Mouse (Mus musculus) lung, postnatal 36 days (tissue): Measurements from ENCODE around the gene Eef1a2.

ENCODE experiments used
- DNase-seq: peaks from one replicate; pipeline ENCODE4 v3.0.0; 2022; ENCODE audit warnings: mixed read lengths

Eef1a2 gene

DNA sequence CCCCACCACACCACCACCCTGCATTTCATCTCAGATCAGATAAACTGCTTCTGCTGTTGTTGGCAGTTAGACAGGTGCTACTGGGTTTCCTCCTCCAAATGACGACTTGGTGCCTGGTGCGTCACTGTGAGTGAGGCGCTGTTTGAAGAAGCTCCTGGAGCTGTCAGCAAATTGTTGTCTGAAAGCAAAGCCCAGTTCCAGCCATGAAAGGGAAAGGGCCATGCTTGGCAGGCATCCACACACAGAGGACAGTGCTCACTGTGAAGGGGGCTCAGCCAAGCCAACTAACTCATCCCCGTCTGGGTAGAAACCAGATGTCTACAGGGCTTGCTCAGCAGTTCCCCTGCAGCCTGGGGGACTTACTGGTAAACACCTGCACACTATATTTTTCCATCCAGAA is 27.9 kb downstream of the Eef1a2 start:
- no peak for DNase-seq

DNA sequence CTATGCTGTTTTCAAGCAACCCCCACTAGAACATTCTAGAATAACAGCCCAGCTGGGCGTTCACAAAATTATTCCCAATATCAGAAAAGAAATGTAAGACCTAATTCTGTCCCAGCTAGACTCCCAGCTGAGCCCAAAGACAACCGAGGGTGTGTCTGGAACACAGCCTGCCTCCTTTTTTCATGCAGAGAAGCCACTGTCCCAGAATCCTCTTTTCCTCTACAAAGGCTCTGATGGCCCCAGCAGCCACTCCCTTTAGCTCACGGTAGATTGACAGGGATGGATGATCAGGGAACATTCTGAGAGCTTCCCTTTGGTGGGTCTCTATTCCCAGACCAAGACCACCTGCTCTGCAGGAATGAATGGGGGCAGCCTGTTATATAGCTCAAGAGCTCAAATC is 29.0 kb downstream of the Eef1a2 start:
- no peak for DNase-seq

DNA sequence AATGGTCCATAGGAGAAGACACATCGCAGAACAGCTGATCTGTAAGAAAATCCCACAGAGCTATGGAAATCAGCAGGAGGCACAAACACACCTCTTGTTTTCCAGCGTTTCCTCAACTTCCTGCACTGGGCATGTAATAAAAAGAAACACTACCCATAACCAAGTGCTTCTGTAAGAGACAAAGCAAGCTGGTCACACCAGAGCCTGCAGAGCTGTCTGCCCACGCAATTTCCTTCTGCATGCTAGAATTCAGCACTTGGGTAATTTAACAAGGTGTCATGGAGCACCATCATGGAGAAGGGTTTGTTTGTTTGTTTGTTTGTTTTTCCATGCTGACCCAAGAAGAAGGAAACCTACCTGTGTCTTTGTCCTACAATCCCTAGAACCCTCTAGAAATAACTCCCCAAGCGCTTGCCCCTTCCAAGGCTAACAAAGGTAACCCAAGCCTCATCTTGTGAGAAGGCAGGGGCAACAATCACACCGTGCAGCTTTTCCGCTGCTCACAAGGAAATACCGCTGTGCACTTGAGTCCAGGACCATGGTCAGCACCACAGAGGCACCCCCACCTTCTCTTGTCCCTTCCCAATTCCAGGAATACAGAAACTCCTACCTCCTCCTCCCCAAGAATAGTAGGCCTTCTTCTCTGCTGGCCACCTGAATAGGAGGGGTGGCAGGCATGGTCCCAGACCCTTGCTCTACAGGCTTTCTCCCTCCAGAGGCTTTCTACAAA is 30.9 kb downstream of the Eef1a2 start:
- DNase-seq: no peak

DNA sequence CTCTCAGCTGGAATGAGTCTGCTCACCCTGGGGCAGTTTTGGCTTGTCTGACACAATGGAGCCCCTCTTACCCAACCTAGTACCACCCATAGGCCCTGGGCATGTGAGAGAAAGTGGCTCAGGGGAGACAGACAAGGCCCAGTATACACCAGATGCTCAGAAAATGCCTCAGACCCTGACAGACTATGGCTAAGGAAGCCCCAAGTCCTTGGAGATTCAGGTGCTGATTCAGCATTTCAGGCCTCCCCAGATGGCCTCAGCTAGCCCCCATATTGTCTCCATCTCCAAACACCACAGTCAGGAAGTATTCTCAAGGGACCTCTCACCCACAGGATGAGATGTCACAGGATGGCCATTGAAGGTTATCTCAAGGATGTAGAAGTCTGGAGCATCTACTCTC is 34.2 kb downstream of the Eef1a2 start:
- no peak for DNase-seq

DNA sequence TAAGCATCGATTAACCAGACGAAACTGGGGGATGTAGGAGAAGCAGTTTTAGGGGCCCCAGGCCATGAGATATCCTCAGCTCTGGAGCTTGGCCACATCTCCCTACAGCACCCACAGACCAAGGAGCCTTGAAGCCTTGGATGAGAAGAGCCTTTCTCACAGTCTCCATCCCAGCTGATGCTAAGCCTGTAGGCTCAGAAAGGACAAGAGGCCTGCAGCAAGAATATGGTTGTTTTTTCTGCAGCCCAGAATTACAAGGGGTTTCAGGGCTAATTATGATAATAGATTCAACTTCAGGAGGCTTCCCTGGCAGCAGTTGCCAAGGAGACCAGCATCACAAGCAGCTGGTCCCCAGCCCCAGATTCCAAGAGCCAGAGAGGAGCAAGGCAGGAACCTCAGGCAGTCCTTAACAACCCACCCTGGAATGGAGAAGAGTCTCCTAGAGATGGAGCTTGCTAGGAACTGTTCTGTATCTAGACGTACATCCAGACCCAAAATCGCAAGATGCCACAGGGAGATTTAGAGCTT is 35.8 kb downstream of the Eef1a2 start:
- no peak for DNase-seq

DNA sequence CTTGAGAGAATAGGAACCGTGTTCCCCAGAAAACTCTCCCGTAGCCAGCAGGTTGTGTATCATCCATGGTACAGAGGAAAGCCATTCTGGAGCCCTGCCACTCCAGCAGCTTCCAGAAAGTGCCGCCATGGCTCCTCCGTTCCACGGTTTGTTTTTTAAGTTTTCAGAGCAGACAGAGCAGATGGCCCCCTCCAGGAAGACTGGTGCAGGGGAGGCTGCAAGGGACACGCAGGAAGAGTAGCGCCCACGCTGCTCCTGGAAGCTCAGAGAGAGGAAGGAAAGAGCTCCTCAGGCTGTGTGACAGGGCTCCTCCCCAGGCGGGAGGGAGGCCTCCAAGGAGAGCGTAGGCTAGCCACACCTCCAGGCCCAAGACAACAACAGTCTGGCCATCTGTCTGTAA is 36.9 kb downstream of the Eef1a2 start:
- no peak for DNase-seq

DNA sequence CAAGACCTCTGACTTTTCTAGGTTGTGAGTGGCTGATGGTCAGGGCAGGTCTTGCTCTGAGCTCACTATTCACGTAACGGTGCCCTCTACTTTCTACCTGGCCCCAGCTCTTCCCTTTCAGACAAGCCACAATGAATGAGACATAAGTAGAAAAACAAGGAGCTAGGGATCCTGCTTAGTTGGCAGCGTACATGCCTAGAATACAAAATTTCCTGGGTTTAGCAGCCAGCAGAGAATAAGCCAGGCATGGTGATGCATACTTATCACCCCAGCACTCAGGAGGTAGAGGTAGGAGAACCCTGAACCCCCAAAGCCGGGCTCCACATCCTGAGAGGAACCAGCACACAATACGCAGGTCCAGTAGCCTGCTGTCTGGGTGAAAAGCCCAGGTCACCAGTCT is 40.4 kb downstream of the Eef1a2 start:
- DNase-seq: no peak

DNA sequence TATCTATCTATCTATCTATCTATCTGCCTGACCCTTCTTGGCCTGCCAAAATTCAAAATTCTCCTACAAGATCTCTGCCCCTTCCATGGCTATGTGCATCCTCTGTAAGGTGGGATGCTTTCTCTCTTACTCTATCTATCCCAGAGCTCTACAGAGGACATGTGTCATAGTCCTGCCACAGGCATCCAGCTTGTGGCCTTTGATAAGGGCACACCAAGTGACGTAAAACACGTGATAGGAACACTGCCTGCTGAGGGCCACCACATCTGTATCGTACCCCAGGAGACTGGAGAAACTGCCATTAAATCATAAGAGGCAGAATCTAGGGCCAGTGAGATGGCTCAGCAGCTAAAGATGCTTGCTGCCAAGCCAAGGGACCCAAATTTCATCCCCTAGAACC is 41.4 kb downstream of the Eef1a2 start:
- DNase-seq: no peak

DNA sequence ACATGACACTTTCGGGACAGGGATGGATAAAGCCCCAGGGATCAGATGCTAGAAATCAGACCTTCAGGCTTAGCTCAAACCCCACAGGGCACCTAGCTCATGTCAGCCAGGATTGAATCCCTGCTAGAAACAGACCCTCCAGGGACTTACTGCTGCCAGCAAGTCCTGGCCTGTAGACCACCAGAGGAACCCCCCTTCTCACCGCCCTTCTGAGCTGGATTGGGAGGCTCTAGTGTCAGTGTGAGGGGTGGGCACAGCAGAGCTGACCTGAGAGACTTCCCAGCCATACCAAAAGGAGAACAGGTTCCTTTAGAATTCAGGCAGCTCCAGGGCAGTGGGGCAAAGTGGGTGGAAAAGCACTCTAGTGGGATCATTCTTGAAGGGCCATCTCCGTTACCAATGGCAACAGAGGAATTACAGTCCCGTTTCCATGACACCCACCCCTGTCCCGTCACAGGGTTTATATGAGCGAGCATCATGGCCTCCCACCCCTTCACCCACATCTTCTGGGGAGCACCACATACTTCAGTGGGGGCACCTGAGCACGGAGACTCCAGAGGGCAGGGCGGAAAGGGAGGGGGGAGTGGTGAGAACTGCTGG is 43.0 kb downstream of the Eef1a2 start:
- DNase-seq: no peak

DNA sequence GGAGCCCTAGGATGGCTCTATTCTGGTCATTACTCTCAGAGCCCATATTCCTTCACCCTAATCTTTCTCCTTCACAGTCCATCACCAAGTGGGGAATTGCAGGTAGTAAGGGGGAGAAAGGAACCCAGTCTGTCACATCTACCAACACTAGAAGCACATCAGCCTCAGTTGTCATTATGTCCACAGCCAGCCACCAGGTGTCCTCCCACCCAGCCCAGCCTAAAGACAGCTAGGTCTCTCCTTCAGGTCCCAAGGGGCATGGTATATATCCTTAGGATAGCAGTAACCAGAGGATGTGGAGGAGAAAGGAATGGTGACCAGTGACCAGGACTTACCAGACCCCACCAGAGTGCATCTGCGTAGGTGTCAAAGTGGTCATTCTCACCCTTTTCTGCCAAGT is 45.1 kb downstream of the Eef1a2 start:
- no peak for DNase-seq

DNA sequence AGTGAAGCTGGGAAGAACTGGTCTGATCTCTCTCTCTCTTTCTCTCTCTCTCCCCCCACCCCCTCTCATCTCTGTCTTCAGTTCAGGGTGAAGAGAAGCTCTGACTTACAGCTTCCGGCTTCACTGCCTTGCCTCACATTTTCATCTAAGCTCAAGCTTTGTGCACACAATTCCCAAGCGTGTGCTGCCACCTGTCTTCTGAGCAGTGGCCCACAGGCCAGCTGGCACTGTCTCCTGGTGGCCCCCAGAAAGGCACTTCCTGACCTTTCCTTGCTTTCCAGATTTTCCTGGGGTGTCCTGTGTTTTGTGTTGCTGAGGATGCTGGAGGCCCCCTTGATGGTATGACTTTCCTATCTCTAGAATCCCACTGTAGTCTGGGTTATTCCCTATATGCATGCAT is 52.7 kb downstream of the Eef1a2 start:
- no peak for DNase-seq

DNA sequence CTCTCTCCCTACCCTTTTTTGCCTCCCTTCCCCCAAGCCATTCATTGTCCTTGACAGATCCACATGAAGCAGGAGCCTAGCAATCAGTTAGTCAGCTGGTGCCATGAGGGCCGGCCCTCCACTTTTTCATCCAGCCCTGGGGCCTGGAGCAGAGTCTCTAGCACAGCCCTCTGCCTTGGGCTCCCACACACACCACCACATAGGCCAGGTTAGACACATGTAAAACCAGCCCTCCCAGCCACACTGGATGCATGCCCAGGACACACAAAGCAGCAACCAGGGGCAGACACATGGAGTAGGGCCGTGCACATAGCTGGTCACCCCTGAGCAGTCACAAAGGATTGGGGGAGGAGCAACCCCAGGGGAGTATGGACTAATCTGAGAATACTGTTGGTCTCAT is 54.7 kb downstream of the Eef1a2 start:
- DNase-seq: no peak

DNA sequence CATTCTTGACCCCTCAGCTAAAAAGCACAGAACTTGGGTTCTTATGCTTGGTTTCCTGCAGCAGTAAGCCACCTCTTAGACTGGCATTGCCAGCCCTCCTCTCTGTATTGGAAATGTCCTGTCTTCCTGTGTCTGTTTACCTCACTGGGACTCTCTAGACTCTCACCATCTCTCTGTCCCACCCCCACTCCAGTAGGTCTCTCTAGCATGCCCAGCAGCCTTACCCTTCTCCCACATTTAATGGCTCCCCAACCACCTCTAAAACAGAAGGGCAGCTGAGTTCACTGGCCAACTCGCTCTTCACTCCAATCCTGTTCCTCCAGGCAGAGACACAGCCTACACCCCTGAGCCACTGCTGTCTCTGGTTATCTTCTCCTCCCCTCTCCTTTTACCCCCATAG is 55.2 kb downstream of the Eef1a2 start:
- DNase-seq: no peak

DNA sequence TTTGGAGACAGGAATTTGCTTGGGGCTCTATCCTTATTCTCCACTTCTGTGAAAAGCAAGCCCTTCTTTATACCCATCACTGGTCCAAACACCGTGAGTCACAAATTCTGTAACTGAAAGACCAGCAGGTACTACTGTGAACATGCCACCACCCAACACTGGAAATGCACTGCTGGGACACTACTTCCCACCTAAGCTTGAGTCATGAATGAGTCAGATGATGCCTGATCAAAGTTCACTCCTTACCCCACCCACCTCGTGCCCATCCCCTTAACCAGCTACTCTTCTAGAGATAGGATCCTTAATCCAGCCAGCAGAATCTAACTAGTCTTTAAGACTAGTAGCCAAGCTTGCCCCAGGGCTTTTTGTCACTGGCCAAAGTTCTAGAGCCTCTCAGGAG is 56.7 kb downstream of the Eef1a2 start:
- no peak for DNase-seq
